Mouse (Mus musculus): ENCODE results near the gene Eif2b1. TPM values are rescaled to one million over a fixed set of nuclear protein-coding genes. Genes with fewer than 3 reads are reported as not detected.

Eif2b1 gene
- polyA plus RNA-seq (2012; rRNA removed) = 26.8 and 37.4 TPM in 2 replicates

GRCm38 (mm10) chr5:124578633-124579317 is at the start of gene Eif2b1, which contains the start of gene Gtf2h3:
Gene Eif2b1 (minus strand): TSS chr5:124579131.
Gene Gtf2h3 (plus strand): TSS chr5:124579140.

GRCm38 (mm10) chr5:124552558-124553307 is 26.2 kb downstream of the Eif2b1 start, which contains the start of gene Ddx55:
Gene Ddx55 (plus strand): TSS chr5:124552864.

GRCm38 (mm10) chr5:124540383-124540786 is 38.5 kb downstream of the Eif2b1 start, which contains the start of gene Tmed2:
Gene Tmed2 (plus strand): TSS chr5:124540695.

GRCm38 (mm10) chr5:124530655-124531582 is 48.0 kb downstream of the Eif2b1 start, which contains the start of gene Rilpl1:
Gene Rilpl1 (minus strand): TSS chr5:124531391.

Other genes starting within 250 kb of the Eif2b1 start
- 89.6 and 90.5 TPM in 2 replicates for gene Cdk2ap1, start 216.0 kb downstream of the Eif2b1 start, polyA plus RNA-seq (2012; rRNA removed)
- gene Sbno1, start 153.1 kb downstream of the Eif2b1 start, polyA plus RNA-seq (2012; rRNA removed) = 7.7 and 9.4 TPM in 2 replicates
- 76.2 and 79.6 TPM in 2 replicates for gene Kmt5a, start 139.2 kb downstream of the Eif2b1 start, polyA plus RNA-seq (2012; rRNA removed)
- 19.7 and 21.6 TPM in 2 replicates for gene Rilpl2, start 100.8 kb downstream of the Eif2b1 start, polyA plus RNA-seq (2012; rRNA removed)
- 2.4 and 2.8 TPM in 2 replicates for gene Snrnp35, start 96.0 kb downstream of the Eif2b1 start, polyA plus RNA-seq (2012; rRNA removed)
- 4.6 and 4.8 TPM in 2 replicates for gene Rilpl1, start 47.7 kb downstream of the Eif2b1 start, polyA plus RNA-seq (2012; rRNA removed)
- gene Tmed2, start 38.4 kb downstream of the Eif2b1 start, polyA plus RNA-seq (2012; rRNA removed) = 244 and 292 TPM in 2 replicates
- 12.1 and 13.3 TPM in 2 replicates for gene Ddx55, start 26.3 kb downstream of the Eif2b1 start, polyA plus RNA-seq (2012; rRNA removed)
- gene Gtf2h3, start within 50 bp of the Eif2b1 start, polyA plus RNA-seq (2012; rRNA removed) = 30.2 and 36.8 TPM in 2 replicates
- 97.2 and 132 TPM in 2 replicates for gene Atp6v0a2, start 49.4 kb upstream of the Eif2b1 start, polyA plus RNA-seq (2012; rRNA removed)
- gene Dnah10, start 146.0 kb upstream of the Eif2b1 start, polyA plus RNA-seq (2012; rRNA removed) = 0.13 and 0.15 TPM in 2 replicates